Mouse (Mus musculus) olfactory bulb, adult 2 months (tissue): ENCODE measurements at regions not wholly inside any gene's neighbourhood (a gene's known extent, or its start where the extent isn't known, plus 50 kb on each side); places are given as distances from the start of the nearest gene placed in this dataset.

Source experiments
- CTCF ChIP-seq: fragments of 200-500 bp; IDR thresholded peaks from 2 replicates; pipeline ENCODE4 v1.5.1; 2012; ENCODE audit warnings: low read depth, mild to moderate bottlenecking, low read length, moderate library complexity; ENCODE audit not compliant: insufficient read depth
- POLR2A ChIP-seq: fragments of 200-500 bp; IDR thresholded peaks from 2 replicates; pipeline ENCODE4 v1.6.1; 2012; ENCODE audit warnings: mild to moderate bottlenecking, low read depth, low read length, moderate library complexity; ENCODE audit not compliant: insufficient read depth

- TF ChIP-seq POLR2A (no peak), CTCF (no peak)
Measured at GRCm38 (mm10) chr7:115331698-115332097, 588.2 kb downstream of the Insc start.
